Mouse (Mus musculus) 3134 (cell line): ENCODE data around the gene Cap2.

Experiments
- DNase-seq: peaks from one replicate; pipeline ENCODE4 v3.0.0-alpha.2; 2011; ENCODE audit warnings: low spot score; ENCODE audit not compliant: insufficient read length; ENCODE audit errors: extremely low read depth

Cap2 gene

DNA sequence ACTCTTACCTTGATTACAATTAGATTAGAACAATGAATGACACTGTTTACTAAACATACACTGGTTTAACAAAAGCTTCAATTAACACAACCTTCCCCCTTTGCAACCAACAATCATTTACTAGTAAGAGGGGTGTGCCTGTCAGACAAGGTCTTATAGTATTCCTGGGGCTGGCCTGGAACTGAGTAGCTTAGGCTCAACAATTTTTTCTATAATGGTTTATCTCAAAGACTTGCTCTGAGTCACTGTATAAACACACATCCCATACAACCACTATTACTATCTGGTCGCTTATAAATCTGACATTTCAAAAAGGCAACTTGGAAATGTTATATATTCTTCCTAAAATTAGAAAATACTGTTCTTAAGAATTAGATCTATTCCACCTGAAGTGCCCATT is 181.7 kb downstream of the Cap2 start:
- no peak for DNase-seq

DNA sequence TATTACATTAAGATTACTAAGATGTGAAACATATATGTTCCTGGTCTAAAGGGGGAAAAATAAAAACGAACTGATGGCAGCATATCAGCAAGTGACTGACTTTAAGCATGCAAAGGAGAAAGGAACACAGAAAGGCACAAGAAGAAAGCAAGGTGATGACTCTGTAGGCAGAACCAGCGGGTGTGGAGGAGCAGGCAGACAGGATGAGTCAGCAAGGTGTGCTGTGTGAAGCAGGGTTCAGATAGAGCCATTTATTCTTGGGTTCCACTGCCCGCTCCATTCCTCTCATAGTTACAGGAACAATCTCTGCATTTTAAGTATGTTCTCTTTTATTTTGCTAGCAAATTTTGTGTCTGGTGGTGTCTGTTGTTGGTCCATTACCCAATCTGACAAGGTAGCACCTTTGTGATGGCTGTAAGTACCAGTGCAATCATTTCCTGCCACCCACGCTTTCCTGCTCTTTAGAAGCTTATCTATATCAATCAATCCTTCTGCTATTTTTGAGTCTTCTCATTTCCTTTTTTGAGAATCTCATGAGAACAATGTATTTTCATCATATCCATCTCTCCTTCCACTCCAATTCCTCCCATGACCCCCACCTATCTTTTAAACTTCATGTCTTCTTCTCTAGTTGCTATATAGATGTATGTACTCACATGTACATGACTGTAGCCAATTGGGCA is 189.1 kb downstream of the Cap2 start:
- no peak for DNase-seq

DNA sequence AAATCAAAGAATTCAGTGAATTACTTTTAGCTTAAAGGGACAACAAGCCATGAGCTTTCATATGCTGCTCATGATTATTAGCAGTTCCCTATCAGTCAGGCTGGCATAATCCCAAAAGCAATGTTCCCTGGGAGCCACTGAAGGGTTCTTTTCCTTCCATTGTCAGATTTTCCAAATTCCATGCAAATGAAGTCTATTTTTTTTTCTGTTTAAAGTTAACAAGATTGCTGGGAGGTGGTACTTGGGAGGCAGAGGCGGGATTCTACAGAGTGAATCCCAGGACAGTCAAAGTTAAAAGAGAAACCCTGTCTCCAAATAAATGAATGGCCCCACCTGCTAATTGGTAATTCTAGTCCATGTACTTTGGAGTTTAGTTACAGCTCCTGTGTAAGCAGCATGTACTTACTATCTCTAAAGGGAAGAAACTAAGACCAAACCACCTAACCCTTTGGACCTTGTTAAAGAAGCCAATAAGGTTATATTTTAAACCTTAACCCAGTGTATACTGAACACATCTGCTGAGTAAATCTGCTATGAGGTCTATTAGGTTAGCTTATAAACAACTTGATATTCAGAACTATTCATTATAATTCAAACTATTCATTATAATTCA is 193.8 kb downstream of the Cap2 start:
- no peak for DNase-seq

DNA sequence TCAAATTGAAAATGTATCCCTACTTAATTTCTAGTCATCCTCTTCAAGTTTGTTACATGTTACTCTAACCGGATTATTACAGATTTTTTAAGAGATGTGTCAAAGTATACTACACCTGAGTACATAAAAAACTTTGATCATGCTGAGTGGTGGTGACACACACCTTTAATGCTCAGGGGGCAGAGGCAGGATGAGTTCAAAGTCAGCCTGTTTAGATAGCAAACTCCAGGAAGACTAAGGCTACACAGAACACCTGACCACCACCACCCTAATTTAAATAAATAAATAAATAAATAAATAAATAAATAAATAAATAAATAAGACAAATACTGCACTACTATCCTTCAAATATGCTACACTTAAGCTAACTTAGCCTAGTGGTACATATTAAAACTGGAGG is 194.3 kb downstream of the Cap2 start:
- DNase-seq: no peak

DNA sequence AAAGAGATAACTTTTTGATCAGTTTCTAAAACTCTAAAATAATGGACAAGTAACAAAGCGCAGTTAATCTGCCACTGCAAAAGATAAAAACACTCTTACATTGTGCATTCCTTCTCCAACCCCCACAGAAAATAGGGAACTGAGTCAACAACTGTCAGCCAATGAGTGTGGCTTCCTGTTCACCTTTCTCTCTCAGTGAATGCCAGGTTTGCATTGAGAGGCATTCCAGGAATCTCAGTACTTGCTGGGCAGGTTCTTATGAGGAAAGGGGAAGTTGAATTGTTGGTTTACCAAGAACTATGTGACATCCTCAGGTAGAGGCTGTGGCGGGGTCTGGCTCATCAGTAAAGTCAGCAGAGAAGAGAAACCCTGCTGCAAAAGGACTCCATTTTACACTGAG is 195.1 kb downstream of the Cap2 start:
- no peak for DNase-seq

DNA sequence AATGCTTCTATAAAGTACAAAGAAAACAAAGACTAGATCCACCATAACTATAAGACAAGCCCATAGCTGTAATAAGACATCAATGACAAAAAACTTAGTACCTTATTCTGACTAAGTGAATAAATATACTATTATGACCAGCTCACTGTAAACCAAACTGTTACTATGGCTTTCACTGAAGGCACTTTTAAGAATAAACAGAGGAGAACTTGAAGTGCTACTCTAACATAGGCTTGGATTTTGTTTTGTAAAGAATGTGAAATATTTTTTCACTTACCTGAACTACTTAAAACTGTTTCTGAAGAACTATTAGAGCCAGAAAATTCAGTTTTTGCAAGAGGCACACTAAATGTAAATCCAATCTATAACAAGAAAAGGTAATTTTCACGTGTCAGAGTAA is 197.7 kb downstream of the Cap2 start:
- DNase-seq: no peak
